Mouse (Mus musculus) E14TG2a.4 (cell line): ENCODE measurements around the gene Sepsecs.

Experiments
- H3K27me3 ChIP-seq: 2 replicates; pipeline ENCODE4 v1.6.1; 2014; ENCODE audit warnings: low read length, control low read depth; ENCODE audit not compliant: insufficient read depth
- H3K36me3 ChIP-seq: 2 replicates; pipeline ENCODE4 v1.6.1; 2014; ENCODE audit warnings: low read length, control low read depth; ENCODE audit not compliant: insufficient read depth
- H3K4me1 ChIP-seq: replicated peaks from 2 replicates; pipeline ENCODE4 v1.6.1; 2014; ENCODE audit warnings: low read depth, low read length, control low read depth
- H3K4me3 ChIP-seq: replicated peaks from 2 replicates; pipeline ENCODE4 v1.5.1; 2014; ENCODE audit warnings: mild to moderate bottlenecking, low read length
- H3K9me3 ChIP-seq: 2 replicates; pipeline ENCODE4 v1.6.1; 2014; ENCODE audit warnings: low read length, control low read depth
- CTCF ChIP-seq: conservative IDR thresholded peaks from 2 replicates; pipeline ENCODE4 v1.5.1; 2014; ENCODE audit warnings: low read length
- NANOG ChIP-seq: IDR thresholded peaks from 2 replicates; pipeline ENCODE4 v1.6.1; 2014; ENCODE audit warnings: borderline replicate concordance, low read length, mixed read lengths
- POU5F1 ChIP-seq: IDR thresholded peaks from 2 replicates; pipeline ENCODE4 v1.6.1; 2014; ENCODE audit warnings: low read length, borderline replicate concordance

Sepsecs gene

DNA sequence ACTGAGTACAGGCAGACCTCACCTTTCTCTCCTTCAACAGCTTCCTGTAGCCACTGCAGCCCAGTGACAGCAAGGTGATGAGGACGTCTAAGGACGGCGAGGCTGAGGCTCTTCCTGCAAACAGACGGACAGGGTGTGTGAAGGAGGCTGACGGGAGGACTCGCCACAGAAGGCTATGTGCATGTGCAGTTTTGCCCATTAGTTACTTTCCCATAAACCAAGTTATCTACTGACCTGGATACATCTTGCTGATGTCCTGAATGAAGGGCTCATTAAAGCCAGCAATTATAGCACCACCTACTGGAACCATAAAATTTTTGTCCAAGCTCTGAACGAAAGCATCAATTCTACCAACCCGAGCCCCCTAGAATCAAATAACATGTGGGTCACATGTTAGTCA is 13.5 kb downstream of the Sepsecs start:
- Histone ChIP-seq H3K4me1 (peaks cover 6% of the 10 kb centered on the region), H3K4me3 (no peak overlapping the region), H3K27me3 (no peaks in the 10 kb centered on the region), H3K36me3 (peaks cover 65% of the 10 kb centered on the region), H3K9me3 (no peaks in the 10 kb centered on the region)
- TF ChIP-seq POU5F1 = no peak
- TF ChIP-seq NANOG = no peak
- peak; percentile 26 for TF ChIP-seq CTCF

DNA sequence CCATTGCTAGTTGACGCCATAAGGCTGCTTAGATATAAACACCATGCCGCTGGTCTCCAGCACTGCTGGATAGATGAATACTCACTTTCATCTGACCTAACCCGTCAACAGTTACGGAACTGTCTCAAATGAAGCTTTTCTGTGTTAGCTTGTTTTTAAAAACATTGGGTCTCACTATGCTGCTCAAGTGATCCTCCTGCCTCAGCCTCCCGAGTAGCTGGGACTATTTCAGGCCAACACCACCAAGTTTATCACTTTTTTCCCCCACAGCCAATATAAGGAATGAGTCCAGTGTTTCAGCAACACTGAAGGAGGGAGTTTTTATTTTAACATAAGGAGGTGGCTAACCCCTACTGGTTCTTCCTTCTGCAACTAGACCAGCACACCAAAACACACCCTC is 14.5 kb downstream of the Sepsecs start:
- no peaks in the 10 kb centered on the region for H3K27me3 ChIP-seq
- TF ChIP-seq POU5F1 (no peak), CTCF (no peak), NANOG (no peak)
- no peaks in the 10 kb centered on the region for H3K9me3 ChIP-seq
- H3K4me3 ChIP-seq = no peak overlapping the region
- H3K36me3 ChIP-seq = peaks cover 58% of the 10 kb centered on the region
- H3K4me1 ChIP-seq = peaks cover 6% of the 10 kb centered on the region

DNA sequence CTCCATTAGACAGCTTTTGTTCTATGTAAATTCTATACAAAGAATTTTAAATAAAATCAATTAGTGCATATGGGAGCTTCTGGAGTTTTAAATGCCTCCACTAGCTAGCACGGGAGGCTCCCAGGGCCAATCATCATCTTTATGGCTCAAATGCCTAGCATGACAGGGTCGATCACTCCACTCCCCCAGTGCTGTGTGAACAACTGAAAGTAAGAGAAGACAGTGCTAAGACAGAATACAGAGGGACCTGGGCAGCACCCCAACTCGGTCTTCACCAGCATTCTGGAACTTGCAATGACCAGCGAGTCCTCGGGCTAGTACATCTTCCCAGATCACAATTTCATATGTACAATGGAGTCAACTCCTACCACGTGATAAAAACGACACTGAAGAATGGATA is 16.9 kb downstream of the Sepsecs start:
- no peak for TF ChIP-seq CTCF
- no peak for TF ChIP-seq POU5F1
- TF ChIP-seq NANOG = no peak
- H3K36me3 ChIP-seq = peaks cover 51% of the 10 kb centered on the region
- no peaks in the 10 kb centered on the region for H3K27me3 ChIP-seq
- H3K9me3 ChIP-seq = 0 out of 2 replicates have a peak, but pooled peaks cover 2% of the 10 kb centered on the region
- H3K4me3 ChIP-seq = no peak overlapping the region
- H3K4me1 ChIP-seq = peaks cover 6% of the 10 kb centered on the region

DNA sequence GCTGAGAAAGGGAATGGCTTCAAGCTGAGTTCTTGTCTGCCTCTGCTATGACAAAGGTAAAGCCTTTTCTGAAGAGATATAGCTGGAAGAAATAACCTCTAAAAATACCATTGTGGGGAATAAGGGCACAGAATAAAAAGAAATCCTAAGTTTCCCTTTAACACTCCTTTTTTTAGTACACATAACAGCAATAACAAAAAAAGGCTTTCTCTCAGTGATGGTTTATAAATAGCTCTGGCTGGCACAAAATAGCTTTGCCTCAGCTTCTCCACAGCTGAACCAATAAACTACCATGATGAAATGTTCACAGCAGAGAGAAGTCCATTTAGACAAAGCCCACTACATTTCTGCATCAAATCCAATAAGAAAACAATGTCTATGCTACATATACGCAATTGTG is 17.4 kb downstream of the Sepsecs start:
- H3K27me3 ChIP-seq = no peaks in the 10 kb centered on the region
- TF ChIP-seq POU5F1 (no peak), NANOG (no peak), CTCF (no peak)
- peaks cover 6% of the 10 kb centered on the region for H3K4me1 ChIP-seq
- H3K9me3 ChIP-seq = peaks cover 4% of the 10 kb centered on the region
- H3K36me3 ChIP-seq = peaks cover 51% of the 10 kb centered on the region
- H3K4me3 ChIP-seq = no peak overlapping the region

DNA sequence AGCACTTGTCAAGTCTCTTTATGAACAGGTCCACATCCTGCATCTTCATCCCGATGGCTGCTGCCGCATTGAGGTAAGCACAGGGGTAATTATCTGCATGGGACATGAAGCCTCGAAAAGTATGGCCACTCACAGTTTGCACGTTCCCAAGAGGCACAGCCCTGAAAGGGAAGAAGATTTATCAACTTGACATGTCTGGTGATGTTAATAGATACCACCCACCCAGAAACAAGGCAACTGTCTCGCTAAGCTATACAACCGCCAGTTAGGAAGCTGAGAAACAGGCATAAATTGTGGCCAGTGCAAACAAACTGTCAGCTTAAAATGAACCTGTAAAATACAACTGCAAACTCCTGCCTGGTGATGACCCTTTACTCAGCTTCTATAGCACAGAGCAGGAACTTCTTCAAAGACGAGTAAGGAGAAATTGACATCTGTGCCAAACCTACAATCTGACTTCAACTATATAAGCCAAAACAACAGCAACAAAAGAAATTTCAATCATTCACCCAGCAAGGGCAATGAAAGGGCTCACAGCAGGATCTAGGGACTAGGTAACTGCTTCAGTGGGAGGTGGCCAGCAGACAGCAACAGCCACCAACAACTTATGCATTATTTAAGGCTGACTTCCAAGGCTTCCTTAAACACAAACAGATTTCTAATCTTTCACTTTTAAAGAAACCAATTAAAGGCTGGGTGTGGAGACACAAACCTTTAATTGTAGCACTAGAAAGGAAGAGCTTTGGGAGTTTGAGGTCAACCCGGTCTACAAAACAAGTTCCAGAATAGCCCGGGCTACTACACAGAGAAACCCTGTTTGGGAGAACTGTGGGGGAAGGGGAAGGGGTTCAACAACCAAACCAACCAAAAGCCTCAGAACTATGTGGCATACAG is 25.3 kb downstream of the Sepsecs start:
- peaks cover 33% of the 10 kb centered on the region for H3K4me1 ChIP-seq
- TF ChIP-seq POU5F1 (no peak), NANOG (peak; percentile 78)
- H3K4me3 ChIP-seq = no peak overlapping the region
- peaks cover 26% of the 10 kb centered on the region for H3K9me3 ChIP-seq
- H3K27me3 ChIP-seq = no peaks in the 10 kb centered on the region
- peaks cover 67% of the 10 kb centered on the region for H3K36me3 ChIP-seq

DNA sequence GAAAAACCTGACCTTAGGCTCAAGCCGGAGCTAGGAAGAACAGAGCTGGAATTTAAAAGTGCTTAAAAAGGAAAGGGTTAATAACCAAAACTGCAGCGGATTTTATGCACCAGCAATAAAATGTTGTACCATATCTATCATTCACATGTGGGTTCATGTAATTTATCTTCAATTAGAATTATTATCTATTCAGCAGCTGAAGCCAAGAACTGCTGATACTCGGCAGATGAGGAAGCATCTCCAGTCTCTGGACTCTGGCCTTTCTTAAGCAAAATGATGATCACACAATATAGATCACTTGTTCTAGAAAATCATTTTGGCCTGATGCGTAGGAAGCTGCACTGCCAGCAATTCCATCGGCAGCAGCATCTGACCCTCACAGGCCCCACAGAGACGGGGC is 27.8 kb downstream of the Sepsecs start:
- H3K36me3 ChIP-seq = peaks cover 53% of the 10 kb centered on the region
- peaks cover 33% of the 10 kb centered on the region for H3K4me1 ChIP-seq
- no peak overlapping the region for H3K4me3 ChIP-seq
- no peaks in the 10 kb centered on the region for H3K27me3 ChIP-seq
- peaks cover 18% of the 10 kb centered on the region for H3K9me3 ChIP-seq
- TF ChIP-seq NANOG (no peak), POU5F1 (no peak), CTCF (no peak)

DNA sequence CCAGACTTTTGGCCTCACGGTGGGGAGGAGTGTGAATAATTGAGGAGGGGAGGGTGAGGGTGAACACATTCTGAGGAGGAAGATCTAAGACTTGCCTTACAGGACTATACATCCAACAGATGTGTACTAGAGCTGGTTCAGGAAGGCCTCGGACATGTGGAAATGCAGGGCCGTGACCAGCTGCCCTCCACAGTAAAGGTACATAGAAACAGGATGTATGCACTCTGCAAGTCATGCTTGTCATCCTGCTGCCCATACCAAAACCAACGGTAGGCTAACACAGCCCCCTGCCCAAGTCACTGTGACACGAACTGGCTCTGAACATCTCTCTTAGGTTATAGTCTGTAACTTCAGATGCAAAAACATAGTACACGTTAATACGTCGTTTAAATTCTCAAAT is 30.6 kb downstream of the Sepsecs start:
- H3K27me3 ChIP-seq = no peaks in the 10 kb centered on the region
- peaks cover 27% of the 10 kb centered on the region for H3K36me3 ChIP-seq
- H3K9me3 ChIP-seq = no peaks in the 10 kb centered on the region
- H3K4me3 ChIP-seq = no peak overlapping the region
- no peak for TF ChIP-seq CTCF
- TF ChIP-seq NANOG = no peak
- peaks cover 26% of the 10 kb centered on the region for H3K4me1 ChIP-seq

DNA sequence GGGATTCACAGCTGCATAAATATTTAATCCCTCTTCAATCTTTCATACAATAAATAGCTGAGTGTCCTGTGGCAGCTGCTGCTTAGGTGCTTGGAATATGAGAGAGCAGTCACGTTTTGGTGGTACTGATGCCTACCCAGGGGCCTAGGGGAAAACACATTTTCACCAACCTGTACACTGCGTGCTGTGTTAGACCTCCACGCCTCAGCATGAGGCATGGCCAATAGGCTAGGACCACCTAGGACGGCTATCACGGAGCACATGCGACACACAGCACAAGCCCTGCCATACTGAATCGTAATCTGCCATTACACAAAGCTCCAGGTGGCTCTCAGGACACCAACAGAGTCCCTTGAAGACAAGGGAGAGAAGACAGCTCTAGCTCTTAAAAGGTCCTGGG is 31.5 kb downstream of the Sepsecs start:
- Histone ChIP-seq H3K4me3 (no peak overlapping the region), H3K36me3 (peaks cover 18% of the 10 kb centered on the region), H3K9me3 (no peaks in the 10 kb centered on the region), H3K4me1 (peaks cover 21% of the 10 kb centered on the region), H3K27me3 (no peaks in the 10 kb centered on the region)
- TF ChIP-seq NANOG (no peak), CTCF (no peak), POU5F1 (no peak)

- H3K27me3 ChIP-seq = no peaks in the 10 kb centered on the region
- H3K4me1 ChIP-seq = peaks cover 18% of the 10 kb centered on the region
- peaks cover 9% of the 10 kb centered on the region for H3K36me3 ChIP-seq
- TF ChIP-seq CTCF = no peak
- TF ChIP-seq NANOG = no peak
- TF ChIP-seq POU5F1 = no peak
- H3K4me3 ChIP-seq = no peak overlapping the region
- H3K9me3 ChIP-seq = peaks cover under 1% of the 10 kb centered on the region; the same call in 1 of the 2 replicates
Measured at GRCm38 (mm10) chr5:52636923-52637322, 32.6 kb downstream of the Sepsecs start.
